Mouse (Mus musculus): ENCODE data around the gene Hrc. TPM values are rescaled to one million over a fixed set of nuclear protein-coding genes. Genes with fewer than 3 reads are reported as not detected.

The Hrc gene
- total and polyA plus RNA-seq, 2 experiments from 2014 or later = 0.33 to 0.49 TPM

- Histone ChIP-seq H3K4me3 (ENCODE audit: low read depth, low read length) (peak overlapping the region; percentile 54), H3K4me2 (ENCODE audit: low read depth, low read length, poor library complexity, severe bottlenecking) (peak overlapping the region; percentile 92), H3K9ac (replicated peaks; ENCODE audit: low read length, poor library complexity, severe bottlenecking) (peak overlapping the region; percentile 66), H3K4me1 (ENCODE audit: insufficient read depth, low read length) (peaks cover 22% of the 10 kb centered on the region; the same call in 1 of the 2 replicates), H3K36me3 (ENCODE audit: insufficient read depth, low read length) (peaks cover 7% of the 10 kb centered on the region), H3K9me3 (ENCODE audit: low read length) (no peaks in the 10 kb centered on the region), H3K27ac (ENCODE audit: low read depth, low read length) (peak overlapping the region; percentile 39; the same call in 1 of the 2 replicates), H3K27me3 (ENCODE audit: insufficient read depth, low read length) (no peaks in the 10 kb centered on the region)
- no peak for TF ChIP-seq CTCF (IDR thresholded peaks at IDR 0.05)
- ATAC-seq (ENCODE audit: low FRiP score) = peak; percentile 1; the same call in 1 of the 2 replicates
- 7% methylated on average over 51 of the region's 52 CpGs for WGBS
- peak; percentile 47 for DNase-seq (ENCODE audit: low spot score)
Observed at GRCm38 (mm10) chr7:45369836-45370474, 34.9 kb downstream of the Hrc start.

GRCm38 (mm10) chr7:45370475-45371311 lies 35.6 kb downstream of the Hrc start, which contains the start of gene Lin7b:
TSS of gene Lin7b (minus strand) at chr7:45370583.
- peak; percentile 85 for DNase-seq (ENCODE audit: low spot score)
- Histone ChIP-seq H3K27ac (ENCODE audit: low read depth, low read length) (peak within 1 kb of the TSS; percentile 39; the same call in 1 of the 2 replicates), H3K4me3 (ENCODE audit: low read depth, low read length) (peak within 1 kb of the TSS; percentile 54), H3K4me2 (ENCODE audit: low read depth, low read length, poor library complexity, severe bottlenecking) (peak within 1 kb of the TSS; percentile 92), H3K9me3 (ENCODE audit: low read length) (no peaks in the 10 kb centered on the region), H3K36me3 (ENCODE audit: insufficient read depth, low read length) (peaks cover 10% of the 10 kb centered on the region), H3K4me1 (ENCODE audit: insufficient read depth, low read length) (peaks cover 15% of the 10 kb centered on the region; the same call in 1 of the 2 replicates), H3K27me3 (ENCODE audit: insufficient read depth, low read length) (no peaks in the 10 kb centered on the region), H3K9ac (replicated peaks; ENCODE audit: low read length, poor library complexity, severe bottlenecking) (peak within 1 kb of the TSS; percentile 66)
- WGBS = 12% methylated on average over 25 of the region's 28 CpGs
- ATAC-seq (ENCODE audit: low FRiP score) = peak; percentile 35
- TF ChIP-seq CTCF (IDR thresholded peaks at IDR 0.05) = peak; percentile 40

- peaks cover 15% of the 10 kb centered on the region; the same call in 1 of the 2 replicates for H3K4me1 ChIP-seq (ENCODE audit: insufficient read depth, low read length)
- H3K9ac ChIP-seq (replicated peaks; ENCODE audit: low read length, poor library complexity, severe bottlenecking) = no peak overlapping the region
- H3K4me3 ChIP-seq (ENCODE audit: low read depth, low read length) = no peak overlapping the region
- ATAC-seq (ENCODE audit: low FRiP score) (no peak), DNase-seq (ENCODE audit: low spot score) (no peak)
- 82% methylated on average over 5 of the region's 5 CpGs for WGBS
- peaks cover 26% of the 10 kb centered on the region for H3K36me3 ChIP-seq (ENCODE audit: insufficient read depth, low read length)
- no peaks in the 10 kb centered on the region for H3K9me3 ChIP-seq (ENCODE audit: low read length)
- H3K4me2 ChIP-seq (ENCODE audit: low read depth, low read length, poor library complexity, severe bottlenecking) = no peak overlapping the region
- TF ChIP-seq CTCF (IDR thresholded peaks at IDR 0.05) = no peak
- no peak overlapping the region for H3K27ac ChIP-seq (ENCODE audit: low read depth, low read length)
- H3K27me3 ChIP-seq (ENCODE audit: insufficient read depth, low read length) = no peaks in the 10 kb centered on the region
Observed at GRCm38 (mm10) chr7:45372371-45372770, 37.3 kb downstream of the Hrc start.

DNA sequence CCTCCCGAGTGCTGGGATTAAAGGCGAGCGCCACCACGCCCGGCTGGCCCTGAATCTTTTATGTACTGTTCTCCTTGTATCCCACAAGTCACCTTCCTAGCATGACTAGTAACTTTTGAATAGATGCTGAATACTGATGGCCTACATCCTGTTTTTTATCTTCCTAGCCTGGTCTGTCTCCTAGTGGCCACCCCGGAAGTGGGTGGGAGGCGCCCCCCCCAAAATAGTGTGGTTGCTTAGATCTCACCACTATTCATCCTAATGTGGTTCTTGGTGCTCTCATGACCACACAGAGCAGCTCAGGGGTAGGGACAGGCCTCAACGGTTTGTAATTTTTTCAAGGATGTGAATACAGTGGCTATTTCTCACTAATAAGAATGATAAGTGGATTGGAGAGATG lies 39.5 kb downstream of the Hrc start:
- TF ChIP-seq CTCF (IDR thresholded peaks at IDR 0.05) = no peak
- Histone ChIP-seq H3K27me3 (ENCODE audit: insufficient read depth, low read length) (no peaks in the 10 kb centered on the region), H3K4me3 (ENCODE audit: low read depth, low read length) (no peak overlapping the region), H3K27ac (ENCODE audit: low read depth, low read length) (no peak overlapping the region), H3K36me3 (ENCODE audit: insufficient read depth, low read length) (peaks cover 41% of the 10 kb centered on the region), H3K4me2 (ENCODE audit: low read depth, low read length, poor library complexity, severe bottlenecking) (no peak overlapping the region), H3K9me3 (ENCODE audit: low read length) (no peaks in the 10 kb centered on the region), H3K4me1 (ENCODE audit: insufficient read depth, low read length) (0 out of 2 replicates have a peak, but pooled peaks cover 2% of the 10 kb centered on the region), H3K9ac (replicated peaks; ENCODE audit: low read length, poor library complexity, severe bottlenecking) (no peak overlapping the region)
- no peak for DNase-seq (ENCODE audit: low spot score)
- 93% methylated on average over 8 of the region's 8 CpGs for WGBS
- ATAC-seq (ENCODE audit: low FRiP score) = no peak

GRCm38 (mm10) chr7:45376057-45376456 lies 41.0 kb downstream of the Hrc start:
- Histone ChIP-seq H3K9me3 (ENCODE audit: low read length) (no peaks in the 10 kb centered on the region), H3K4me3 (ENCODE audit: low read depth, low read length) (no peak overlapping the region), H3K4me1 (ENCODE audit: insufficient read depth, low read length) (no peaks in the 10 kb centered on the region), H3K27me3 (ENCODE audit: insufficient read depth, low read length) (no peaks in the 10 kb centered on the region), H3K4me2 (ENCODE audit: low read depth, low read length, poor library complexity, severe bottlenecking) (no peak overlapping the region), H3K36me3 (ENCODE audit: insufficient read depth, low read length) (peaks cover 51% of the 10 kb centered on the region), H3K9ac (replicated peaks; ENCODE audit: low read length, poor library complexity, severe bottlenecking) (no peak overlapping the region), H3K27ac (ENCODE audit: low read depth, low read length) (no peak overlapping the region)
- TF ChIP-seq CTCF (IDR thresholded peaks at IDR 0.05) = no peak
- ATAC-seq (ENCODE audit: low FRiP score) = no peak
- 79% methylated on average over 1 of the region's 1 CpGs for WGBS
- no peak for DNase-seq (ENCODE audit: low spot score)

- no peak for ATAC-seq (ENCODE audit: low FRiP score)
- WGBS = 91% methylated on average over 3 of the region's 3 CpGs
- peaks cover 75% of the 10 kb centered on the region for H3K36me3 ChIP-seq (ENCODE audit: insufficient read depth, low read length)
Observed at GRCm38 (mm10) chr7:45386077-45386476, 51.0 kb downstream of the Hrc start.

More at GRCm38 (mm10) chr7:45386077-45386476, 51.0 kb downstream of the Hrc start:
- Histone ChIP-seq H3K9me3 (ENCODE audit: low read length) (no peaks in the 10 kb centered on the region), H3K9ac (replicated peaks; ENCODE audit: low read length, poor library complexity, severe bottlenecking) (no peak overlapping the region), H3K27me3 (ENCODE audit: insufficient read depth, low read length) (no peaks in the 10 kb centered on the region), H3K4me2 (ENCODE audit: low read depth, low read length, poor library complexity, severe bottlenecking) (no peak overlapping the region), H3K27ac (ENCODE audit: low read depth, low read length) (no peak overlapping the region), H3K4me1 (ENCODE audit: insufficient read depth, low read length) (no peaks in the 10 kb centered on the region), H3K4me3 (ENCODE audit: low read depth, low read length) (no peak overlapping the region)
- peak; percentile 45 for TF ChIP-seq CTCF (IDR thresholded peaks at IDR 0.05)
- no peak for DNase-seq (ENCODE audit: low spot score)

Other genes with a start within 250 kb of the Hrc start
Only the 30 nearest of the 36 such genes appear.
- gene Gm45713, start 199.1 kb upstream of the Hrc start, total RNA-seq (2014; rRNA removed) = 2.0 TPM in 1 of 2 replicates, not detected in the other
- 0.39 TPM in 1 of 2 replicates, not detected in the other for gene Gm45713, start 199.1 kb upstream of the Hrc start, polyA plus RNA-seq (2015; fragmentation: Nextera tagmentation; extraction: Ambion mirVana)
- 3.4 and 7.8 TPM in 2 replicates for gene Flt3l, start 198.9 kb upstream of the Hrc start, total RNA-seq (2014; rRNA removed)
- gene Flt3l, start 198.9 kb upstream of the Hrc start, polyA plus RNA-seq (2015; fragmentation: Nextera tagmentation; extraction: Ambion mirVana) = 1.3 and 1.7 TPM in 2 replicates
- gene Pih1d1, start 181.0 kb upstream of the Hrc start, total RNA-seq (2014; rRNA removed) = 104 and 124 TPM in 2 replicates
- 77.1 and 81.6 TPM in 2 replicates for gene Pih1d1, start 181.0 kb upstream of the Hrc start, polyA plus RNA-seq (2015; fragmentation: Nextera tagmentation; extraction: Ambion mirVana)
- 18.9 and 22.0 TPM in 2 replicates for gene Aldh16a1, start 180.7 kb upstream of the Hrc start, total RNA-seq (2014; rRNA removed)
- gene Aldh16a1, start 180.7 kb upstream of the Hrc start, polyA plus RNA-seq (2015; fragmentation: Nextera tagmentation; extraction: Ambion mirVana) = 12.9 and 15.2 TPM in 2 replicates
- 1.9 and 2.5 TPM in 2 replicates for gene Slc17a7, start 171.3 kb upstream of the Hrc start, total RNA-seq (2014; rRNA removed)
- gene Slc17a7, start 171.3 kb upstream of the Hrc start, polyA plus RNA-seq (2015; fragmentation: Nextera tagmentation; extraction: Ambion mirVana) = 0.95 and 0.96 TPM in 2 replicates
- not detected in 2 replicates for gene Gfy, start 155.7 kb upstream of the Hrc start, total RNA-seq (2014; rRNA removed)
- 0.11 and 0.51 TPM in 2 replicates for gene Gfy, start 155.7 kb upstream of the Hrc start, polyA plus RNA-seq (2015; fragmentation: Nextera tagmentation; extraction: Ambion mirVana)
- not detected in 2 replicates for gene Pth2, start 154.3 kb upstream of the Hrc start, total RNA-seq (2014; rRNA removed)
- 0.93 and 1.3 TPM in 2 replicates for gene Pth2, start 154.3 kb upstream of the Hrc start, polyA plus RNA-seq (2015; fragmentation: Nextera tagmentation; extraction: Ambion mirVana)
- gene Ccdc155, start 130.4 kb upstream of the Hrc start, total RNA-seq (2014; rRNA removed) = 0.24 and 0.38 TPM in 2 replicates
- gene Ccdc155, start 130.4 kb upstream of the Hrc start, polyA plus RNA-seq (2015; fragmentation: Nextera tagmentation; extraction: Ambion mirVana) = 0.32 and 0.50 TPM in 2 replicates
- 9.0 and 14.4 TPM in 2 replicates for gene Dkkl1, start 123.1 kb upstream of the Hrc start, total RNA-seq (2014; rRNA removed)
- 23.8 and 23.9 TPM in 2 replicates for gene Dkkl1, start 123.1 kb upstream of the Hrc start, polyA plus RNA-seq (2015; fragmentation: Nextera tagmentation; extraction: Ambion mirVana)
- 31.2 and 54.8 TPM in 2 replicates for gene Tead2, start 119.5 kb upstream of the Hrc start, total RNA-seq (2014; rRNA removed)
- gene Tead2, start 119.5 kb upstream of the Hrc start, polyA plus RNA-seq (2015; fragmentation: Nextera tagmentation; extraction: Ambion mirVana) = 16.8 and 17.0 TPM in 2 replicates
- gene Cd37, start 96.2 kb upstream of the Hrc start, total RNA-seq (2014; rRNA removed) = 1.2 and 1.7 TPM in 2 replicates
- 1.5 and 2.4 TPM in 2 replicates for gene Cd37, start 96.2 kb upstream of the Hrc start, polyA plus RNA-seq (2015; fragmentation: Nextera tagmentation; extraction: Ambion mirVana)
- 0.16 and 1.3 TPM in 2 replicates for gene Slc6a16, start 94.2 kb upstream of the Hrc start, total RNA-seq (2014; rRNA removed)
- 2.3 and 3.1 TPM in 2 replicates for gene Slc6a16, start 94.2 kb upstream of the Hrc start, polyA plus RNA-seq (2015; fragmentation: Nextera tagmentation; extraction: Ambion mirVana)
- gene Slc6a21, start 57.8 kb upstream of the Hrc start, total RNA-seq (2014; rRNA removed) = not detected in 2 replicates
- not detected in 2 replicates for gene Slc6a21, start 57.8 kb upstream of the Hrc start, polyA plus RNA-seq (2015; fragmentation: Nextera tagmentation; extraction: Ambion mirVana)
- 22.6 and 35.4 TPM in 2 replicates for gene Trpm4, start 1.5 kb upstream of the Hrc start, total RNA-seq (2014; rRNA removed)
- gene Trpm4, start 1.5 kb upstream of the Hrc start, polyA plus RNA-seq (2015; fragmentation: Nextera tagmentation; extraction: Ambion mirVana) = 10.4 and 10.7 TPM in 2 replicates
- gene Ppfia3, start 31.7 kb downstream of the Hrc start, total RNA-seq (2014; rRNA removed) = 87.4 and 104 TPM in 2 replicates
- 28.9 and 31.6 TPM in 2 replicates for gene Ppfia3, start 31.7 kb downstream of the Hrc start, polyA plus RNA-seq (2015; fragmentation: Nextera tagmentation; extraction: Ambion mirVana)
- 68.6 and 96.6 TPM in 2 replicates for gene Lin7b, start 35.3 kb downstream of the Hrc start, total RNA-seq (2014; rRNA removed)
- 59.9 and 70.3 TPM in 2 replicates for gene Lin7b, start 35.3 kb downstream of the Hrc start, polyA plus RNA-seq (2015; fragmentation: Nextera tagmentation; extraction: Ambion mirVana)
- 249 and 258 TPM in 2 replicates for gene Snrnp70, start 60.5 kb downstream of the Hrc start, total RNA-seq (2014; rRNA removed)
- gene Snrnp70, start 60.5 kb downstream of the Hrc start, polyA plus RNA-seq (2015; fragmentation: Nextera tagmentation; extraction: Ambion mirVana) = 108 and 131 TPM in 2 replicates
- not detected in 2 replicates for gene Kcna7, start 70.4 kb downstream of the Hrc start, total RNA-seq (2014; rRNA removed)
- 0.06 TPM in 1 of 2 replicates, not detected in the other for gene Kcna7, start 70.4 kb downstream of the Hrc start, polyA plus RNA-seq (2015; fragmentation: Nextera tagmentation; extraction: Ambion mirVana)
- 0.24 TPM in 1 of 2 replicates, not detected in the other for gene Ntf5, start 78.4 kb downstream of the Hrc start, total RNA-seq (2014; rRNA removed)
- gene Ntf5, start 78.4 kb downstream of the Hrc start, polyA plus RNA-seq (2015; fragmentation: Nextera tagmentation; extraction: Ambion mirVana) = not detected in 2 replicates
- 1.8 TPM in 1 of 2 replicates, not detected in the other for gene Lhb, start 85.5 kb downstream of the Hrc start, total RNA-seq (2014; rRNA removed)
- 0.32 and 0.70 TPM in 2 replicates for gene Lhb, start 85.5 kb downstream of the Hrc start, polyA plus RNA-seq (2015; fragmentation: Nextera tagmentation; extraction: Ambion mirVana)
- 11.5 and 19.7 TPM in 2 replicates for gene Gys1, start 99.6 kb downstream of the Hrc start, total RNA-seq (2014; rRNA removed)
- 12.0 and 12.2 TPM in 2 replicates for gene Gys1, start 99.6 kb downstream of the Hrc start, polyA plus RNA-seq (2015; fragmentation: Nextera tagmentation; extraction: Ambion mirVana)
- 129 and 146 TPM in 2 replicates for gene Ruvbl2, start 102.8 kb downstream of the Hrc start, total RNA-seq (2014; rRNA removed)
- gene Ruvbl2, start 102.8 kb downstream of the Hrc start, polyA plus RNA-seq (2015; fragmentation: Nextera tagmentation; extraction: Ambion mirVana) = 80.5 and 90.8 TPM in 2 replicates
- gene Ftl1, start 124.6 kb downstream of the Hrc start, total RNA-seq (2014; rRNA removed) = 2,165 and 2,428 TPM in 2 replicates
- 4,797 and 5,109 TPM in 2 replicates for gene Ftl1, start 124.6 kb downstream of the Hrc start, polyA plus RNA-seq (2015; fragmentation: Nextera tagmentation; extraction: Ambion mirVana)
- 119 and 144 TPM in 2 replicates for gene Bax, start 131.6 kb downstream of the Hrc start, total RNA-seq (2014; rRNA removed)
- gene Bax, start 131.6 kb downstream of the Hrc start, polyA plus RNA-seq (2015; fragmentation: Nextera tagmentation; extraction: Ambion mirVana) = 254 and 258 TPM in 2 replicates
- not detected in 2 replicates for gene Tulp2, start 146.6 kb downstream of the Hrc start, total RNA-seq (2014; rRNA removed)
- gene Tulp2, start 146.6 kb downstream of the Hrc start, polyA plus RNA-seq (2015; fragmentation: Nextera tagmentation; extraction: Ambion mirVana) = 0.37 and 0.67 TPM in 2 replicates
- gene Gm45808, start 151.5 kb downstream of the Hrc start, total RNA-seq (2014; rRNA removed) = 0.52 and 1.6 TPM in 2 replicates
- not detected in 2 replicates for gene Gm45808, start 151.5 kb downstream of the Hrc start, polyA plus RNA-seq (2015; fragmentation: Nextera tagmentation; extraction: Ambion mirVana)
- 4.3 TPM in 2 replicates for gene Dhdh, start 153.5 kb downstream of the Hrc start, total RNA-seq (2014; rRNA removed)
- gene Dhdh, start 153.5 kb downstream of the Hrc start, polyA plus RNA-seq (2015; fragmentation: Nextera tagmentation; extraction: Ambion mirVana) = 5.5 and 6.1 TPM in 2 replicates
- 92.2 and 137 TPM in 2 replicates for gene Nucb1, start 175.1 kb downstream of the Hrc start, total RNA-seq (2014; rRNA removed)
- gene Nucb1, start 175.1 kb downstream of the Hrc start, polyA plus RNA-seq (2015; fragmentation: Nextera tagmentation; extraction: Ambion mirVana) = 137 and 144 TPM in 2 replicates
- 17.2 and 17.4 TPM in 2 replicates for gene Ppp1r15a, start 191.0 kb downstream of the Hrc start, total RNA-seq (2014; rRNA removed)
- gene Ppp1r15a, start 191.0 kb downstream of the Hrc start, polyA plus RNA-seq (2015; fragmentation: Nextera tagmentation; extraction: Ambion mirVana) = 18.7 and 18.8 TPM in 2 replicates
- 2.0 and 2.1 TPM in 2 replicates for gene Plekha4, start 191.0 kb downstream of the Hrc start, total RNA-seq (2014; rRNA removed)
- 1.2 and 1.6 TPM in 2 replicates for gene Plekha4, start 191.0 kb downstream of the Hrc start, polyA plus RNA-seq (2015; fragmentation: Nextera tagmentation; extraction: Ambion mirVana)

Measured in midbrain, postnatal 0 days (tissue).